Mouse (Mus musculus) limb, embryonic 12.5 days (tissue): ENCODE measurements around the gene Slc15a1. TPM values are rescaled to one million over a fixed set of nuclear protein-coding genes. Genes with fewer than 3 reads are reported as not detected.

Source experiments
- polyA plus RNA-seq: library from polyadenylated mRNA; unstranded; fragments of >200 nt; fragmentation: Nextera tagmentation; extraction: Ambion mirVana; gene quantifications from 2 replicates; pipeline ENCODE4 v1.2.1, GENCODE M21; 2016

Slc15a1 gene
- polyA plus RNA-seq, 1 experiment from 2014 or later, result not detected

Other genes starting within 250 kb of the Slc15a1 start
- gene Stk24, start 125.2 kb downstream of the Slc15a1 start, polyA plus RNA-seq, result 47.7 and 51.1 TPM in 2 replicates